Mouse (Mus musculus) megakaryocyte, embryonic 14.5 days (primary cell): Measurements from ENCODE around the gene Dusp12. TPM values are rescaled to one million over a fixed set of nuclear protein-coding genes. Genes with fewer than 3 reads are reported as not detected.

Experiments
- H3K27me3 ChIP-seq: replicated peaks from 2 replicates; pipeline ENCODE3; 2012; ENCODE audit warnings: inconsistent platforms
- H3K36me3 ChIP-seq: replicated peaks from 2 replicates; pipeline ENCODE3; 2012; ENCODE audit warnings: low read length, inconsistent platforms, mixed read lengths
- H3K4me1 ChIP-seq: 2 replicates; pipeline ENCODE4 v1.6.1; 2012; ENCODE audit warnings: inconsistent platforms
- H3K4me3 ChIP-seq: replicated peaks from 2 replicates; pipeline ENCODE3; 2012; ENCODE audit warnings: moderate library complexity, mild to moderate bottlenecking, inconsistent platforms
- H3K9me3 ChIP-seq: 2 replicates; pipeline ENCODE4 v1.6.1; 2012; ENCODE audit warnings: inconsistent platforms
- FLI1 ChIP-seq: IDR thresholded peaks from 2 replicates; pipeline ENCODE4 v1.6.1; 2012; ENCODE audit warnings: low read length, inconsistent platforms, mixed read lengths
- GATA1 ChIP-seq: IDR thresholded peaks from 3 replicates; pipeline ENCODE4 v1.6.1; 2012; ENCODE audit warnings: mixed read lengths, low read length, inconsistent platforms, borderline replicate concordance
- polyA plus RNA-seq: library from polyadenylated mRNA; stranded (reverse); fragments of >175 nt; gene quantifications from 2 replicates; pipeline ENCODE4 v1.2.3, GENCODE M21; 2012; ENCODE audit warnings: low replicate concordance; ENCODE audit not compliant: insufficient read depth

Dusp12 gene
- polyA plus RNA-seq, 1 experiment = 7.6 TPM

DNA sequence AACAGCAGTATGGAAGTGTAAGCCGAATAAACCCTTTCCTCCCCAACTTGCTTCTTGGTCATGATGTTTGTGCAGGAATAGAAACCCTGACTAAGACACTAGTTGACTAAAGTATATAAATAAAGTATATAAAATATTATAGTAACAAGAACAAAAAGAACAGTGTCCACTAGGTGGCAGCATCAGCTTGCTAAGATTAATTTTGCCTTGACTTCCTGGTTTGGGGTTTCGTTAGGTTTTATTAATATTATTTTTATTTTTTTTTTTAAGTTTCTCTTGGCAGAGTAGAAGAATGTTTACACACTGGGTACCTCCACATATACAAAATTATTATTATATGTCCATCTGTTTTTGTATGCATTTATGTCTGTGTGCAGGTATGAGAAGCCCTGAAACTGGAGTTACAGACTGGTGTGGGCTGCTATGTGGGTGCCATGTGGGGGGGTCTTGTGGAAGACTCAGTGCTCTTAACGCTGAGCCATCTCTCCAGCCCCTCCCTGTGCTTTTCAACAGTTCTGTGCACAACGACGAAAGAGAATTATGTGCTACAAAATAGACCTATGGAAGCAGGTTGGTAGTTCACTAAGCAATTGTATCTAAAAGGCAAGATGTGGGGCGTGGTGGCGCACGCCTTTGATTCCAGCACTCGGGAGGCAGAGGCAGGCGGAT is 15.6 kb upstream of the Dusp12 start:
- H3K4me3 ChIP-seq = peak overlapping the region; percentile 83
- no peaks in the 10 kb centered on the region for H3K36me3 ChIP-seq
- TF ChIP-seq GATA1 (no peak), FLI1 (no peak)
- H3K27me3 ChIP-seq = peaks cover 32% of the 10 kb centered on the region
- H3K9me3 ChIP-seq = no peaks in the 10 kb centered on the region
- H3K4me1 ChIP-seq = peaks cover 30% of the 10 kb centered on the region

DNA sequence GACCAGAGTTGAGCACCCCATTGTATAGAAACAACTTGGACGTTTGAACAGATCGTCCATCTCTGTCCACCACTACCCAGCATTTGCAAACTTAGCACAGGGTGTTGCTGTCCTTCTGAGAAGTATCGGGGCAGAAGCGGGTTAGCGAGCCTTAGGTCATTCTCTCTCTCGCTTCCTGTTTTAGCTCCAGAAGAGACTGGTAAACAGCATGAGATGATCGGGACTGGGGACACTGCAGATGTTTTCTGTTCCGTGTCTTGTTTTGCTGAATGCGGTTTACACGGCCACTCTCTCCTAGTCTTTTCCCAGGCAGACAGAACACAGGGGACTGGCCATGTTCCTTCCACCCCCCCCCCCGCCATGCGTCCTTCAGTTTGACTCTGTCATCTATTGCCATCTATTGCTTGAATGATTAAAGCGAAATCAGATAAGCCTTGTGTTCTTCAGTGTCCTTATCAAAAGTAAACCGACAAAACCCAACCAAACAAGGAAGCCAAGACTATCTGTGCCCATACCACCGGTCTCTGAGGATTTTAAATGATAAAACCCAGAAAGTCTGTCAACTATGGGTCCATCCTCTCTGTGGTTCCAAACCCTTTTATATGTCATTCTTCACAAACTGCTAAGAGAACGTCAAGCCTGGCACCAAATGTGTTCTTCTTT is 13.2 kb upstream of the Dusp12 start:
- Histone ChIP-seq H3K27me3 (peaks cover 21% of the 10 kb centered on the region), H3K4me3 (no peak overlapping the region), H3K9me3 (no peaks in the 10 kb centered on the region), H3K4me1 (peaks cover 30% of the 10 kb centered on the region), H3K36me3 (no peaks in the 10 kb centered on the region)
- TF ChIP-seq GATA1 (no peak), FLI1 (no peak)

DNA sequence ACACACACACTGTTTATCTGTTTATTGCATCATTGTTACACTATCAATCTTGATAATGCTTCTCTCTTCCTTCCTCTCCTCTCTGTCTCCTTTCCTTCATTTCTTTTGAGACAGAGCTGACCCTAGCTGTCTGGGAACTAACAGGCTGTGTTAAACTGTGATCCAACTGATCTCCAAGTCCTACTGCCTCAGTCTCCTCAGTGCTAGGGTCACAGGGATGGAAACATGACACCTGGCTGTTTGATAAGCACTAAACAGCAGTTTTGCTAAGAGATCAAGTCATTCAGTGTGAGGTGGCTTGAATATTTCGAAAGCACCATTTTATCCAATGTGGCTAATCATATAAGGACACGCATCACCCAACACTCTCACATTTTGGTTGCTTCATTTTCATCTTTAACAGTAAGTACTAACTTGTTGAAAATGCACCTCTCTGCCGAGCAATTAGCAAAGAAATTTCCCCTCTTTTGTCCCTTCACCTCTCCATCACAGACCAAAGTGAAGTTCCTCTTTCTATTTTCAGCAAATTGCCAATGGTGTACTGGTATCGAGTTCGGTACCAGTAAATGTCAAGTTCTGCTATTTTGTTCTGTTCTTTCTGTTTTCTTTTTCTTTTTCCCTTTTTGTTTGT is 11.4 kb upstream of the Dusp12 start:
- Histone ChIP-seq H3K4me1 (peaks cover 35% of the 10 kb centered on the region), H3K36me3 (no peaks in the 10 kb centered on the region), H3K9me3 (no peaks in the 10 kb centered on the region), H3K4me3 (no peak overlapping the region), H3K27me3 (peaks cover 11% of the 10 kb centered on the region)
- TF ChIP-seq FLI1 (no peak), GATA1 (no peak)

GRCm38 (mm10) chr1:170894603-170895602 is 9.6 kb upstream of the Dusp12 start:
- H3K36me3 ChIP-seq = no peaks in the 10 kb centered on the region
- H3K4me1 ChIP-seq = peaks cover 34% of the 10 kb centered on the region
- H3K27me3 ChIP-seq = peaks cover 11% of the 10 kb centered on the region
- no peak for TF ChIP-seq GATA1
- TF ChIP-seq FLI1 = no peak
- H3K9me3 ChIP-seq = no peaks in the 10 kb centered on the region
- no peak overlapping the region for H3K4me3 ChIP-seq

DNA sequence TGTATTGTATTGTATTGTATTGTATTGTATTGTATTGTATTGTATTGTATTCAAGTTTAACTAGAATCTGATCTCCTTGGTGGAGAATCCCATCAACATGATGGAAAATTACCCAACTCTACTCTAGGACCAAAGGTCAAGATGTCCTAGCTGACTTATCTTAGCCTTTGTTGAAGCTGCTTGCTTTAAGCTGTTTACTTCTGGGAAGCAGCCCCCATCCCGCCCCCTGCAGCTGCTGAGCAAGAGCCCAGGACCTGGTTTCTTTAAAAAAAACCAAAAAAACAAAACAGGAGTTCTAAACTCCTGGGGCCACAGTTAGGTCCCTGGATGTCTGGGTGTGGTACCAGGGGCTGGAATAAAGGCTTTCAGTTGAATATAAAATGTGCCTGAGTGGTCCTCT is 6.9 kb upstream of the Dusp12 start:
- Histone ChIP-seq H3K4me1 (peaks cover 35% of the 10 kb centered on the region), H3K9me3 (peaks cover 7% of the 10 kb centered on the region; the same call in 1 of the 2 replicates), H3K27me3 (peaks cover 3% of the 10 kb centered on the region), H3K4me3 (no peak overlapping the region), H3K36me3 (no peaks in the 10 kb centered on the region)
- TF ChIP-seq FLI1 = no peak
- no peak for TF ChIP-seq GATA1

- H3K4me3 ChIP-seq = no peak overlapping the region
- TF ChIP-seq FLI1 (no peak), GATA1 (no peak)
- H3K4me1 ChIP-seq = peaks cover 29% of the 10 kb centered on the region
- peaks cover 2% of the 10 kb centered on the region for H3K27me3 ChIP-seq
- no peaks in the 10 kb centered on the region for H3K36me3 ChIP-seq
- peaks cover 7% of the 10 kb centered on the region; the same call in 1 of the 2 replicates for H3K9me3 ChIP-seq
Measured at GRCm38 (mm10) chr1:170891646-170892045, 6.3 kb upstream of the Dusp12 start.

DNA sequence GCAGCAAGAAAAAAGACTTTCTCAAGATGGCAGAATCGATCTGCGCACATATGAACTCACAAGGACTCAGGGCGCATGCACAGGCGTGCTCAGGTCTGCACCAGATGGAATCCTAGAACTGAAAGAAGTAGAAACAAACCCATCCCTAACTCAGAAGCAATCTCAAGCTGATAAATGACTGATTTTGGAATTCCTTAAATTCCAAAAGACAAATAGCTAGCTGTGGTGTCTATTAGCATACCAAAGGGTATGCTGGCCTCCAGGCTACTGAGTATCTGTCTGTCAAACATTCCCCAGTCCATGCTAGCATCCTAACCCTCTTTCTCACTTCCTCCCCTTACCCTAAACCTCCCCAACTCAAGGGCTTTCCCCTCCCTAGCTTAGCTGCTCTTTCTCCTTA is 4.0 kb upstream of the Dusp12 start:
- peaks cover 35% of the 10 kb centered on the region for H3K4me1 ChIP-seq
- peaks cover 2% of the 10 kb centered on the region for H3K27me3 ChIP-seq
- no peaks in the 10 kb centered on the region for H3K36me3 ChIP-seq
- no peak overlapping the region for H3K4me3 ChIP-seq
- TF ChIP-seq FLI1 (no peak), GATA1 (no peak)
- peaks cover 7% of the 10 kb centered on the region; the same call in 1 of the 2 replicates for H3K9me3 ChIP-seq

- H3K9me3 ChIP-seq = peaks cover 7% of the 10 kb centered on the region; the same call in 1 of the 2 replicates
- H3K27me3 ChIP-seq = peaks cover 2% of the 10 kb centered on the region
- TF ChIP-seq GATA1 (no peak), FLI1 (no peak)
- peaks cover 24% of the 10 kb centered on the region for H3K4me1 ChIP-seq
- peaks cover 8% of the 10 kb centered on the region for H3K36me3 ChIP-seq
- no peak overlapping the region for H3K4me3 ChIP-seq
Measured at GRCm38 (mm10) chr1:170886044-170886458, 711 bp upstream of the Dusp12 start.

- TF ChIP-seq GATA1 (no peak), FLI1 (no peak)
- peaks cover 2% of the 10 kb centered on the region for H3K27me3 ChIP-seq
Measured at GRCm38 (mm10) chr1:170884390-170884789, 950 bp downstream of the Dusp12 start.

More at GRCm38 (mm10) chr1:170884390-170884789, 950 bp downstream of the Dusp12 start:
- peaks cover 24% of the 10 kb centered on the region for H3K36me3 ChIP-seq
- peak overlapping the region; percentile 99 for H3K4me3 ChIP-seq
- peaks cover 13% of the 10 kb centered on the region for H3K4me1 ChIP-seq
- peaks cover 7% of the 10 kb centered on the region; the same call in 1 of the 2 replicates for H3K9me3 ChIP-seq
